Mouse (Mus musculus) urinary bladder, adult 18-20 months (tissue): ENCODE data around the gene Prkca.

Experiments used
- DNase-seq, 2 experiments: peaks; one replicate each; pipeline ENCODE4 v3.0.0; 2022; ENCODE audit warnings: low spot score in 2 of 2, mixed read lengths in 2 of 2

Prkca gene

DNA sequence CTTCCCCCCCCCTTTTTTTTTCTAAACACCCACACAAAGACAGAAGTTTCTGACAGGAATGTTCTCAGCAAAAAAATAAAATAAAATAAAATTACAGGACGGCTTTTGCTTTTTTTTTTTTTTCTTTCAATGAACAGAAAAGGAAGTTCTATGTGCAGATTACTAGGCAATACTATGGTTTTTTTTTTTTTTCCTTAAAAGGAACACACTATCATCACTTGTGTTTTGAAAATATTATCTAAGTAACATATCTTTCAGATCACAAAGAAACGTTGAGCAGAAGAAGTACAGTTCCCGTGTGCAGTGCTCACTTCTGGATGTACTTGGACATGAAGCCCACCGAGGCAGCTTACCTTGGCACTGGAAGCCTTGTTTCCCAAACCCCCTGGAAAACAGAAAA, 3.4 kb downstream of the Prkca start:
- DNase-seq: no peak

DNA sequence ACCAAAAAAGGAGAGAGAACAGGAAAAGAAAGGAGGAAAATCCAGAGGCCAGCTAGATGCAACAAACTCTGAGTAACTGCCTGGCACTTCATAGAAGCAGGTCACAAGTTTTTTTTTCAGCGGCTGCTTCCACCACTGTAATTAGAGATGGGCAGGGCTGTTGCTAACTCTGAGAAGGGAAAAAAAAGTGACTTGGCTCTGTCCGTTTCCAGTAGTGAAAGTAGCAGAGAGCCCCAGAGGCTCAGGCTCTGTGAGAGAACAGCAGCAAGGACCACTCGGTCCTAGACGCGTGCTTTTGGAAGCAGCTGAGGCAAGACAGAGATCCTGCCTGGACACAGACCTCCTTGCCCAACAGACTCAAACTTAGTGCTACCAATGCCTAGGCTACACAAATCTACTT, 7.3 kb downstream of the Prkca start:
- no peak for DNase-seq

DNA sequence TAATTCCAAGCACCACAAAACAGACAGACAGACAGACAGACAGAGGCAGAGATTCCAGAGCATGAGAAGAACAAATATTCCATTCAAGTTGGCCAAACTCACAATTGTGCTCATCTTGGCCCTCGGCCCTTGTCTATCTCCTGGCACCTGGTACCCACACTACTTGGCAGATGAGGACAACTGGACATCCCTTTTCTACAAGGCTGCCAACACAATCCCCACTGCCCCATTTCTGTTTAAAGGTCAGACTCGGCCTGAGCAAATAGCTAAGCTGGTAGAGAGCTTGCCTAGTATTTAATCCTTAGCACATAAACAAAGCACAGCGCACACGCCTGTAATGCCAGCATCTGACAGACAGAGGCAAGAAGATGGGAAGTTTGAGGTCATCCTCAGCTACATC, 8.2 kb downstream of the Prkca start:
- DNase-seq: no peak

DNA sequence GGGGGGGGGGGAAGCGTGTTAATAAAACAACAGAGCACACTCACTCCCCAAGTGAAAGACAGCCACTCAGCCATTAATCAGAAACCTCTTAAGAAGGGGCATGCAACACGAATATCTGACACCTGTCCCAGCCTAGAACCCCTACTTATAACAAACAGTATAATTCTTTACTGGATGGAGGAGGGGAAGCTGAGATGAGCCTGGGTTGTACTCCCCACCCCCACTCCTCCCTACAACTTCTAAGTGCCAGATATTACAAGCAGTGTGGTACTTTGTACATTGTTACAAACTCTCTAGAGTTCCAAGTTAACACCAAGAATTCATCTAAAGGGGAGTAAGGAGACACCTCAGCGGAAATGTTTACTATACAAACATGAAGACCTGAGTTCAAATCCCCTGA, 9.1 kb downstream of the Prkca start:
- DNase-seq: no peak

- DNase-seq: no peak
Observed at GRCm38 (mm10) chr11:108333583-108334379, 9.9 kb downstream of the Prkca start.

- DNase-seq: no peak
Observed at GRCm38 (mm10) chr11:108333006-108333405, 10.7 kb downstream of the Prkca start.

DNA sequence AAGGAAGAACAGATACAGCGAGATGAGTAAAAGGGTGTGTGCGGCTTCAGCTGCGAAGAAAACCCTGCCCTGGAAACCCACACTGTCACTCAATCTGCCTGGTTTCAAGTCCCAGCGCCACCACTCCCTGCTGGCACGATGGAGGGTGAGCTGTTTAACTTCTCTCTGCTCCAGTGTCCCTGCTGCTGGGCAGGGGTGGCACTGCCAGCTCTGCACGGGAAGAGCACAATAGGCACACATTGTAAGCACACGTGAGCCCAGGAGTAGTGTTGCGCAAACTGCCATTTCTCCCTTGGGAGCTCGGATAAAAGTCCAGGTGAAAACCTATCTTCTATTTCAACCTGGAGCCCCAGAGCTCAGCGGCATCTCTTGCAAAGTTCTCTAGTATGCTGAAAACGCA, 12.9 kb downstream of the Prkca start:
- DNase-seq: no peak

GRCm38 (mm10) chr11:108325943-108326342, 17.8 kb downstream of the Prkca start:
- no peak for DNase-seq

- no peak for DNase-seq
Observed at GRCm38 (mm10) chr11:108322156-108322555, 21.6 kb downstream of the Prkca start.

GRCm38 (mm10) chr11:108320561-108320960, 23.2 kb downstream of the Prkca start:
- DNase-seq: no peak

DNA sequence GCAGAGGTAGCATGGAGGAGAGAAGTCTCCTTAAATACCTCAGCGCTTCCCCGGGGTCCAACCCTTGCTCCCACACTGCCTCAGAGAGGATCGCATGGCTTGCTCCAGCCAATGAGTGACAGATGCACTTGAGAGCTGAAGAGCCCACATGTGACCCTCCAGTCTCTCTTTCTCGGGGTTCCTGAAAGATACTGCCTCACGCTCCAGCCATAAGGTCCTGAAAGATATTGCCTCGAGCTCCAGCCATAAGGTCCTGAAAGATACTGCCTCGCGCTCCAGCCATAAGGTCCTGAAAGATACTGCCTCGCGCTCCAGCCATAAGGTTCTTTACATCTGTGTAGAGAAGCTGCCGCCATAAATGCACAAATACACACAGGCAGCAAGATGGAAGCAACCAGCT, 24.6 kb downstream of the Prkca start:
- no peak for DNase-seq

DNA sequence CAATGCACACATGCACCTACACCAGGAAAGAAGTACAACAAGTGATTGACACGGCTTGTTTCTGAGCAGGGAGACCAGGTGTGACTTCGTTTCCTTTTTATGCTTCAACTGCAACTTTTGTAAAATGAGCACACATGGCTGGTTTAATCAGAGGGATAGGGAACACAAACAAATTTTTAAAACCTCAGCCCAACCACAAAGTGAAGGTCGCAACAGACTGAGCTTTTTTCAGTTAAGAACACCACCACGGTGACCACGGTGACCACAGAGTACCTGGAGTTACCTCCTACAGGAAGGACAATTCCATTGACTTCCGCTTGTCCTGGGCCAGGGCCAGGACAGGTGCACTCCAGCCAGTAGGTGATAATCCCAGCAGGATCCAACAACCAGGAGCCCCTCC, 25.9 kb downstream of the Prkca start:
- DNase-seq: no peak

GRCm38 (mm10) chr11:108315736-108316135, 28.0 kb downstream of the Prkca start:
- DNase-seq: no peak

DNA sequence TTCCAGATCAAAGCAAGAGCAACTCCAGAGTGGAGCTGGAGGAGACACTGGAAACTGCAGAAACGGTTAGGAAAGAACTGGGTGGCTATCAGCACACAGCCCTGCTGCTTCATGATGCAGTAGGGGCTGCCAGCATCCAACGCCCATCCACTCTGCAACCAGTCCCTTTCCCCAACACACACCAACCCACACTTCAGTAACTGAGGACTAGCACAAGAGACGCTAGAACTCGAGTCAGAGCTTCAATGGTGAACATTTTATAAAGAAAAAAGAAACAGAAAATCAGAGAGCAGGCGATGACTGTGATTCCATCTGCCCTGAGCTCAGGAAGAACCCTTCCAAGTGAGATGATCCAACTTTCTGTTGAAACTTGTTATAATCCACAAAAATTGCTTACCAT, 31.2 kb downstream of the Prkca start:
- no peak for DNase-seq

- DNase-seq: no peak
Observed at GRCm38 (mm10) chr11:108311912-108312311, 31.8 kb downstream of the Prkca start.

- DNase-seq: no peak
Observed at GRCm38 (mm10) chr11:108309791-108310190, 33.9 kb downstream of the Prkca start.

DNA sequence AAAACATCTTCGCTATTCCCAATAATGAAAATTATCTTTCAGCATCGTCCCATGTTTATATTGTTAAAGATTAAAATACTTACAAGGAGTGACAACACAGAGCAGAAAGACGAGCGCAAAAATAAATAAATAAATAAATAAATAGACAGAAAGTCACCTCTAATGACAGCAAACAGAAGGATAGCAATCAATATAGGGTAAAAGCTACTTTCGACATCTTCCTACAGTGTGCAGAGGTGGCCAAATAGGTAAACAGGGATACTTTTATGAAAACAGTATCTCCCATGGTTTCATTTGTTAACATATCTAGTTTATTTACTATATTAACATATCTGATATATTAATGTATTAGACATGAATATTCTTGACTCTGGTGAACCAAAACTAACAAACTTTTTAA, 35.5 kb downstream of the Prkca start:
- no peak for DNase-seq

- no peak for DNase-seq
Observed at GRCm38 (mm10) chr11:108307258-108307657, 36.5 kb downstream of the Prkca start.

DNA sequence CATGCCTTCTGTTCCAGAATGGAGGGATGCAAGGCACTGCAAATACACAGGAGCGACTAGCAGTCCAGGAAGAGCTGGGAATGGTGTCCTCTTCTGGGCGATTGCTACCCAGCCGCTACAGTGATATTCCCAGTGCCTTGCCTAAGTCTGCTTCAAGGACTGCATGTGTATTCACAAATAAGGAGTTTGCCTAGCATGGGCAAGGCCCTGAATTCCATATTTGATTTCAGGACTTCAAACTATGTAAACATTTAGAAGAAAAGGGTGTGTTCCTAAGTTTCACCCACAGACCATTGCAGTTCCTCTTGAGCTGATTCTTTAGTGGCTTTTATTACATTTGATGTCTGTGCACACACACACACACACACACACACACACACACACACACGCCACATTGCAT, 39.9 kb downstream of the Prkca start:
- no peak for DNase-seq

DNA sequence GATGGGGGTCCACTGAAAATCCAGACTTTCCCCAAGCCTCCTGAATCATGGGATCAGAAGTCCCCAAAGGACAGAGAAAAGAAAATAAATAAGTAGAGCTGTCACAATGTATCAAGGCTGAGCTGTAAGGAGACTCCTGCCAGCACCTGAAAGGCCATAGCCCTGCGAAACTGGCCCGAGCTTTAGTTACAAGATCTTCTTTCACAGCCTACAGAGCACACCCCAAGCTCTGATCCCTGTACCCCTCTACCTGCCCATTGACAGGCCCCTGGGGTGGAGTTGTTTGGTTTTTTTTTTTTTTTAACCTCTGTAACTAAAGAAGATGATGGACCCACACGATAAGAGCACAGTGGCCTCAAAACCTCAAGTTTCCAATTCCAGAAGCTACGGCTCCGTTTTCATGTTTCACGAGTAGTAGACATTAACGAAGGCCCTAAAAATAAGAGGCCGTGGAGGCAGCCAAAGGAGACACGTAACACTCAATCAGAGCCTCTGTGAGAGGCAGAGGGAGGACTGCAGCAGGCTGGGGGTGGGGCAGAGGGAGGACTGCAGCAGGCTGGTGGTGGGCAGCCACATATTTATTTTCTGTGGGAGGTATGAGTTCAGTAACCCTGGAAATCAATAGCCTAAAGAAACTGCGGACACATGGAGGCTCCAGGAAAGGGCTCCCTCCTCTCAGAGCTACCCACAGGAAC, 41.8 kb downstream of the Prkca start:
- no peak for DNase-seq

DNA sequence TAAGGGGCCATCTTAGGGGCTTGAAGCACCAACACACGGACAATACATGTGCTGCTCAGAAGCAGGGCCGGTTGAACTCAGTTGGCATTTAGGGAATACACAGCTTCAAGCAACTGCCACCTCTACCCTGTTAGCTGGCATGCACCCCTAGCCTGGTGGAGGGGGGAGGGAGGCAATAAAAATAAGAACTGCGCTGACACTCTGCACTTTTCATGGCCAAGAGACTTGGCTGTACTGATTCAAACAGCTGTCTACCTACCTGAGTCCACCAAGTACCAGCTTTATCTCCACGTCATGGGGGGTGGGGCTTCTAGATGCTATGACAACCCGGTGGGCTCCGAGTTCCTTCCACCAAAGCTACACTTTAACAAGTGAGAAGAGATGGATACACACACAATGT, 42.7 kb downstream of the Prkca start:
- no peak for DNase-seq

DNA sequence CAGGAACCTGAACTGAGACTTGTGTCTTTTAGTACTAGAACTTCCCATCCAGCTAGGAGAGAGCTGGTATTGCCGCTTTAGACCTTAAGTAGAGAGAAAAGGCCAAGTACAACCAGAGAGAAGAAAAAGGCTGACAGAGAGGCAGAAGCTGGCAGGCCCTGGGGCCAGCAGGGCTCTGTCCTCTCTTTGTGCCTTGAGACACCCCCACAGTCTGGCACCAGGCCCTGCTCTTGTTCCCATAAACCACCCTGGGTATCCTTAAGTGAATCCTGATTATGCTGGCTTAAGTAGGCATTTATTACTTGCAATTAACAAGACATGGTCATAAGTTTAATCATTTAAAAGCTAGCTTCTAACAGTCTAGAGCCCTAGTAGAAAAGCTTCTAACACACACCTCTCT, 43.3 kb downstream of the Prkca start:
- DNase-seq: no peak

DNA sequence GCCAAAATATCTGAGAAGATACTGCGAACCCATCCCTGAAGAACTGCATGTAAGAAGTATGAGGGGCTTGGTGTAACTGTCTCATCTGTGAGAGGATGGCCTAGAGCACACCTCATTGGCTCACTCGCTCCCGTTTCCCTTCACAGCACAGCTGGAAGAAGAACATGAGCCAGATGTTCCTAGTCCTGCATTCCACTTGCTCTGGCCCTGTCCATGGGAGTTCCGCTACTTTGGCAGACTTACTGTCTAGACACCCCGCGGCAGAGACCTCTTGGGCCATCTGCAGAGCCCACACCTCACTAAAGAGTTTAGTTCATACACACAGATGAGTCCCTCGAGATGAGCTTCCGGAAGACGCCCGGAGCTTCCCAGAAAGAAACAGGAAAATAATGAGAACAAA, 43.8 kb downstream of the Prkca start:
- DNase-seq: no peak
